Mouse (Mus musculus): ENCODE results near the gene Gm20662. TPM values are rescaled to one million over a fixed set of nuclear protein-coding genes. Genes with fewer than 3 reads are reported as not detected.

Gene Gm20662
- polyA plus RNA-seq, 1 experiment from 2014 or later, result 0.39 TPM

GRCm38 (mm10) chr9:107982681-107983346 is 13.3 kb upstream of the Gm20662 start, which contains the start of gene Gm20661:
Gene Gm20661, plus strand, starts transcription at chr9:107983058.
- Histone ChIP-seq H3K4me1 (replicated peaks; ENCODE audit: control insufficient read depth, insufficient read depth, low read length) (peaks cover 14% of the 10 kb centered on the region; the same call in 1 of the 2 replicates), H3K9ac (ENCODE audit: low read length) (peak within 1 kb of the TSS; percentile 31), H3K36me3 (ENCODE audit: control insufficient read depth, insufficient read depth, low read length) (no peaks in the 10 kb centered on the region), H3K4me2 (ENCODE audit: low read depth, low read length, severe bottlenecking) (peak within 1 kb of the TSS; percentile 36), H3K27me3 (ENCODE audit: control insufficient read depth, insufficient read depth, low read length) (peaks cover 15% of the 10 kb centered on the region), H3K9me3 (ENCODE audit: control insufficient read depth, low read length) (no peaks in the 10 kb centered on the region), H3K4me3 (ENCODE audit: low read depth, low read length) (no peak within 1 kb of the TSS), H3K27ac (ENCODE audit: low read depth, low read length) (peak within 1 kb of the TSS; percentile 77)
- 64% methylated on average over 14 of the region's 14 CpGs for WGBS
- DNase-seq (ENCODE audit: low spot score) (peak; percentile 78), ATAC-seq (replicated peaks; ENCODE audit: low FRiP score) (no peak)

- Histone ChIP-seq H3K9me3 (ENCODE audit: control insufficient read depth, low read length) (no peaks in the 10 kb centered on the region), H3K27me3 (ENCODE audit: control insufficient read depth, insufficient read depth, low read length) (peaks cover 15% of the 10 kb centered on the region), H3K4me2 (ENCODE audit: low read depth, low read length, severe bottlenecking) (peak overlapping the region; percentile 36), H3K9ac (ENCODE audit: low read length) (no peak overlapping the region), H3K4me3 (ENCODE audit: low read depth, low read length) (no peak overlapping the region), H3K4me1 (replicated peaks; ENCODE audit: control insufficient read depth, insufficient read depth, low read length) (peaks cover 14% of the 10 kb centered on the region; the same call in 1 of the 2 replicates), H3K36me3 (ENCODE audit: control insufficient read depth, insufficient read depth, low read length) (no peaks in the 10 kb centered on the region), H3K27ac (ENCODE audit: low read depth, low read length) (peak overlapping the region; percentile 77)
- WGBS, result 36% methylated on average over 4 of the region's 4 CpGs
- DNase-seq (ENCODE audit: low spot score) (peak; percentile 74), ATAC-seq (replicated peaks; ENCODE audit: low FRiP score) (no peak)
These were observed 12.7 kb upstream of the Gm20662 start for GRCm38 (mm10) chr9:107983421-107983890.

DNA sequence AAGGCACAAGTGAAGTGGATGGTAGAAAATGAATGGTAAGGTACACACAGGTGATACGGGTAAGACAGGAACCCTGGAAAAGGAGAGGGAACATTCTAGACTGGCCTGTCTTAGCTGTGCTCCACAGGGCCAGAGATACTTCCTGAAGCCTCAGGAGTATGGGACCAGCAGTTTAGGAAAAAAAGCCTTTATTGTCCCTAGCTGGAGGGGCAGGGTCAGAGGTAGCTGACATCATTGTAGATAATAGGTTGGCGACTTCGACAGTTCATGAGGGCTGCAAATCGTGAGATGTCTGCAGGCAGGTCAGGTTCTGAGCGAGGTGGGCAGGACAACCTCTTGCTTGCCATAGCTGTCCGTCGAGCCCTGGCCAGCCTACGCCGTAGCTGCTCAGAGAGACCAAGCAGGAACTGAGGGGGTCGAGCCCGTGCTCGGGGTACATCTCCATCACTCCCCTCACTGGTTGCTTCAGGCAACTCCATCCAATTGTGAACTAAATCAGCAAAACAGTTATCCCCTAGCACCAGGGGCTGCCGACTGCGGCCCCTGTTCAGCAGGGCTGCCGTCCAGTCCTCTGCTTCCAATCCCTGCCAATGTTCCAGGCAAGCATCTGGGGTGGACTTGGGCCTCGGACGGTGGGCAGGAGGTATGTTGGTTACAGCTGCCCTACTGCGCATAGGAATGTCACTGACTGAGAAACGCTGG is 11.9 kb upstream of the Gm20662 start:
- ATAC-seq (replicated peaks; ENCODE audit: low FRiP score) (no peak), DNase-seq (ENCODE audit: low spot score) (no peak)
- Histone ChIP-seq H3K4me2 (ENCODE audit: low read depth, low read length, severe bottlenecking) (peak overlapping the region; percentile 84), H3K36me3 (ENCODE audit: control insufficient read depth, insufficient read depth, low read length) (no peaks in the 10 kb centered on the region), H3K9ac (ENCODE audit: low read length) (no peak overlapping the region; the same call in 1 of the 2 replicates), H3K4me1 (replicated peaks; ENCODE audit: control insufficient read depth, insufficient read depth, low read length) (peaks cover 14% of the 10 kb centered on the region; the same call in 1 of the 2 replicates), H3K4me3 (ENCODE audit: low read depth, low read length) (peak overlapping the region; percentile 53; the same call in 1 of the 2 replicates), H3K27me3 (ENCODE audit: control insufficient read depth, insufficient read depth, low read length) (peaks cover 15% of the 10 kb centered on the region), H3K9me3 (ENCODE audit: control insufficient read depth, low read length) (no peaks in the 10 kb centered on the region), H3K27ac (ENCODE audit: low read depth, low read length) (peak overlapping the region; percentile 37)
- WGBS, result 69% methylated on average over 19 of the region's 19 CpGs

GRCm38 (mm10) chr9:107984754-107985055 is 11.4 kb upstream of the Gm20662 start:
- no peaks in the 10 kb centered on the region for H3K9me3 ChIP-seq (ENCODE audit: control insufficient read depth, low read length)
- H3K4me2 ChIP-seq (ENCODE audit: low read depth, low read length, severe bottlenecking), result peak overlapping the region; percentile 84
- WGBS, result 70% methylated on average over 9 of the region's 9 CpGs
- no peaks in the 10 kb centered on the region for H3K36me3 ChIP-seq (ENCODE audit: control insufficient read depth, insufficient read depth, low read length)
- H3K4me1 ChIP-seq (replicated peaks; ENCODE audit: control insufficient read depth, insufficient read depth, low read length), result peaks cover 14% of the 10 kb centered on the region; the same call in 1 of the 2 replicates
- ATAC-seq (replicated peaks; ENCODE audit: low FRiP score) (no peak), DNase-seq (ENCODE audit: low spot score) (no peak)
- peaks cover 15% of the 10 kb centered on the region for H3K27me3 ChIP-seq (ENCODE audit: control insufficient read depth, insufficient read depth, low read length)
- H3K4me3 ChIP-seq (ENCODE audit: low read depth, low read length), result peak overlapping the region; percentile 53
- peak overlapping the region; percentile 55 for H3K9ac ChIP-seq (ENCODE audit: low read length)
- H3K27ac ChIP-seq (ENCODE audit: low read depth, low read length), result no peak overlapping the region

GRCm38 (mm10) chr9:107985131-107986119 is 10.7 kb upstream of the Gm20662 start, which contains the start of gene Inka1:
Gene Inka1, minus strand, starts transcription at chr9:107985879.
- peak within 1 kb of the TSS; percentile 53 for H3K4me3 ChIP-seq (ENCODE audit: low read depth, low read length)
- ATAC-seq (replicated peaks; ENCODE audit: low FRiP score) (peak; percentile 83), DNase-seq (ENCODE audit: low spot score) (peak; percentile 92)
- peak within 1 kb of the TSS; percentile 55 for H3K9ac ChIP-seq (ENCODE audit: low read length)
- no peaks in the 10 kb centered on the region for H3K9me3 ChIP-seq (ENCODE audit: control insufficient read depth, low read length)
- H3K4me1 ChIP-seq (replicated peaks; ENCODE audit: control insufficient read depth, insufficient read depth, low read length), result peaks cover 14% of the 10 kb centered on the region; the same call in 1 of the 2 replicates
- no peaks in the 10 kb centered on the region for H3K36me3 ChIP-seq (ENCODE audit: control insufficient read depth, insufficient read depth, low read length)
- peak within 1 kb of the TSS; percentile 84 for H3K4me2 ChIP-seq (ENCODE audit: low read depth, low read length, severe bottlenecking)
- under 1% methylated on average over 58 of the region's 58 CpGs for WGBS
- H3K27me3 ChIP-seq (ENCODE audit: control insufficient read depth, insufficient read depth, low read length), result peaks cover 15% of the 10 kb centered on the region
- peak within 1 kb of the TSS; percentile 41 for H3K27ac ChIP-seq (ENCODE audit: low read depth, low read length)

- no peaks in the 10 kb centered on the region for H3K9me3 ChIP-seq (ENCODE audit: control insufficient read depth, low read length)
- peak overlapping the region; percentile 84 for H3K4me2 ChIP-seq (ENCODE audit: low read depth, low read length, severe bottlenecking)
- no peaks in the 10 kb centered on the region for H3K36me3 ChIP-seq (ENCODE audit: control insufficient read depth, insufficient read depth, low read length)
- peaks cover 14% of the 10 kb centered on the region; the same call in 1 of the 2 replicates for H3K4me1 ChIP-seq (replicated peaks; ENCODE audit: control insufficient read depth, insufficient read depth, low read length)
- peak overlapping the region; percentile 53 for H3K4me3 ChIP-seq (ENCODE audit: low read depth, low read length)
- no peak overlapping the region for H3K27ac ChIP-seq (ENCODE audit: low read depth, low read length)
- ATAC-seq (replicated peaks; ENCODE audit: low FRiP score) (peak; percentile 73), DNase-seq (ENCODE audit: low spot score) (peak; percentile 90)
- peaks cover 15% of the 10 kb centered on the region for H3K27me3 ChIP-seq (ENCODE audit: control insufficient read depth, insufficient read depth, low read length)
- WGBS, result 7% methylated on average over 18 of the region's 18 CpGs
- H3K9ac ChIP-seq (ENCODE audit: low read length), result no peak overlapping the region
These were observed 9.8 kb upstream of the Gm20662 start for GRCm38 (mm10) chr9:107986376-107986775.

DNA sequence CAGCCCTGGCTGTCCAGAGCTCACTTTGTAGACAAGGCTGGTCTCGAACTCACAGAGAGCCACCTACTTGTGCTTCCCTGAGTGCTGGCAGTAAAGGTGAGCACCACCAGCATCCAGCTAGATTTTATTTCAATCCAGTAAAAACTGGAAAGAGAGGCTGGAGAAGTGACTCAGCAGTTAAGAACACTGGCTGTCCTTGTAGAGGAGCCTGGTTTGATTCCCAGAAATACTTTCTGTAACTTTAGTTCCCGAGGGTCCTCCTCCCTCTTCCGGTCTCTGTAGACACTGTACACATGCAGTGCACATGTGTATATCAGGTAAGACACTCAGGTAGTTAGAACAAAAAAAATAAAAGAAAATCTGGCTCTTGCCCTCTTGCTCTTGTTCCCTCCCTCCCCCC is 8.2 kb upstream of the Gm20662 start:
- DNase-seq (ENCODE audit: low spot score), result no peak

DNA sequence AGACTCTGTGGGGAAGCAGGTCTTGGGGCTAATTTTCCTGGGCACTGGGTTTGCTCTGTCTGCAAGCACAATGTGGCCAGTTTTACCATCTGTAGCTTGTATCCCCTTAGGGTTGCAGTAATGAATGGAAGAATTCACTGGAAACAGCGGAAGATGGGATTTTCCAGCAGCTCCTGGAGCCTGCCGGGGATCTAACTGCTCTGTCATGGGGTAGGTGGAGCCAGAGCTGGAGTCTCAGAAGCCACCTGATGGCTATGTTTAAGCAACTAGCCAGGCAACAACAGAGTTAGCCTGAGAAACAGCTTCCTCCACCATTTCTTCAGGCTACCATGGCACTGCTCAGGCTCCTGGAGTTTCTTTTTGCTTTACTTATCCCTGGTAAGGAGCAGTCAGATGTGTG is 4.0 kb upstream of the Gm20662 start, which contains the start of gene Cdhr4:
TSS of gene Cdhr4 (plus strand) at position 301 of the 400 bp plus-strand sequence.
- Histone ChIP-seq H3K27ac (ENCODE audit: low read depth, low read length) (no peak within 1 kb of the TSS), H3K4me1 (replicated peaks; ENCODE audit: control insufficient read depth, insufficient read depth, low read length) (0 out of 2 replicates have a peak, but pooled peaks cover 1% of the 10 kb centered on the region), H3K9me3 (ENCODE audit: control insufficient read depth, low read length) (no peaks in the 10 kb centered on the region), H3K4me2 (ENCODE audit: low read depth, low read length, severe bottlenecking) (no peak within 1 kb of the TSS), H3K4me3 (ENCODE audit: low read depth, low read length) (no peak within 1 kb of the TSS), H3K9ac (ENCODE audit: low read length) (no peak within 1 kb of the TSS), H3K27me3 (ENCODE audit: control insufficient read depth, insufficient read depth, low read length) (no peaks in the 10 kb centered on the region), H3K36me3 (ENCODE audit: control insufficient read depth, insufficient read depth, low read length) (no peaks in the 10 kb centered on the region)
- DNase-seq (ENCODE audit: low spot score), result no peak
- WGBS, result 69% methylated on average over 2 of the region's 2 CpGs
- no peak for ATAC-seq (replicated peaks; ENCODE audit: low FRiP score)

More for the DNA sequence above, 8.2 kb upstream of the Gm20662 start:
- 71% methylated on average over 3 of the region's 3 CpGs for WGBS
- H3K4me3 ChIP-seq (ENCODE audit: low read depth, low read length), result no peak overlapping the region
- H3K27me3 ChIP-seq (ENCODE audit: control insufficient read depth, insufficient read depth, low read length), result peaks cover 15% of the 10 kb centered on the region
- no peak overlapping the region for H3K9ac ChIP-seq (ENCODE audit: low read length)
- H3K27ac ChIP-seq (ENCODE audit: low read depth, low read length), result no peak overlapping the region
- H3K9me3 ChIP-seq (ENCODE audit: control insufficient read depth, low read length), result no peaks in the 10 kb centered on the region
- H3K36me3 ChIP-seq (ENCODE audit: control insufficient read depth, insufficient read depth, low read length), result no peaks in the 10 kb centered on the region
- no peak for ATAC-seq (replicated peaks; ENCODE audit: low FRiP score)
- H3K4me2 ChIP-seq (ENCODE audit: low read depth, low read length, severe bottlenecking), result no peak overlapping the region
- peaks cover 10% of the 10 kb centered on the region; the same call in 1 of the 2 replicates for H3K4me1 ChIP-seq (replicated peaks; ENCODE audit: control insufficient read depth, insufficient read depth, low read length)

All from forebrain, embryonic 11.5 days (tissue).